Mouse (Mus musculus) kidney, embryonic 16.5 days (tissue): ENCODE measurements around the gene Casc1. TPM values are rescaled to one million over a fixed set of nuclear protein-coding genes. Genes with fewer than 3 reads are reported as not detected.
"Not testable (repeated sequence)": the region's sequence is repeated elsewhere in the genome, so short reads cannot be mapped to it uniquely, and the experiment has no call there.

Experiments
- ATAC-seq: fragments of 200-750 bp; cut with Nextera tagmentation; 2 replicates; pipeline ENCODE4 v1.8.0; 2017; ENCODE audit warnings: moderate TSS enrichment; ENCODE audit not compliant: low FRiP score, low TSS enrichment
- H3K27ac ChIP-seq: fragments of 300-500 bp; sonication (generic); 2 replicates; pipeline ENCODE4 v1.5.1; 2014; ENCODE audit warnings: low read length
- H3K27me3 ChIP-seq: fragments of 300-500 bp; sonication (generic); 2 replicates; pipeline ENCODE4 v1.6.1; 2014; ENCODE audit warnings: low read length, control low read depth, mixed read lengths; ENCODE audit not compliant: insufficient read depth
- H3K36me3 ChIP-seq: fragments of 300-500 bp; sonication (generic); 2 replicates; pipeline ENCODE4 v1.6.1; 2014; ENCODE audit warnings: low read length, control low read depth, mixed read lengths; ENCODE audit not compliant: insufficient read depth
- H3K4me1 ChIP-seq: fragments of 300-500 bp; sonication (generic); 2 replicates; pipeline ENCODE4 v1.6.1; 2014; ENCODE audit warnings: low read length, control low read depth, mixed read lengths; ENCODE audit not compliant: insufficient read depth
- H3K4me2 ChIP-seq: fragments of 300-500 bp; sonication (generic); replicated peaks from 2 replicates; pipeline ENCODE4 v1.6.1; 2014; ENCODE audit warnings: low read depth, low read length
- H3K4me3 ChIP-seq: fragments of 300-500 bp; sonication (generic); 2 replicates; pipeline ENCODE4 v1.5.1; 2014; ENCODE audit warnings: mild to moderate bottlenecking, low read length
- H3K9ac ChIP-seq: fragments of 300-500 bp; sonication (generic); replicated peaks from 2 replicates; pipeline ENCODE4 v1.6.1; 2014; ENCODE audit warnings: low read length
- H3K9me3 ChIP-seq: fragments of 300-500 bp; sonication (generic); 2 replicates; pipeline ENCODE4 v1.6.1; 2016; ENCODE audit warnings: low read length, control low read depth
- WGBS: fragments of 180-500 bp; shearing (Covaris S2); extraction: QIAGEN DNeasy Blood & Tissue Kit; methylation state at CpG from one replicate; pipeline ENCODE4 v1.1.7; 2014; 5-methylcytosine and 5-hydroxymethylcytosine counted together
- polyA plus RNA-seq: library from polyadenylated mRNA; unstranded; fragments of >200 nt; fragmentation: Nextera tagmentation; extraction: Ambion mirVana; gene quantifications from 2 replicates; pipeline ENCODE4 v1.2.1, GENCODE M21; 2015

The Casc1 gene
- polyA plus RNA-seq, 1 experiment from 2014 or later = 0.71 TPM

- Histone ChIP-seq H3K27me3 (no peaks in the 10 kb centered on the region), H3K36me3 (no peaks in the 10 kb centered on the region), H3K4me1 (no peaks in the 10 kb centered on the region), H3K9ac (no peak overlapping the region), H3K4me2 (no peak overlapping the region), H3K4me3 (no peak overlapping the region), H3K27ac (no peak overlapping the region), H3K9me3 (no peaks in the 10 kb centered on the region)
- WGBS = 89% methylated on average over 12 of the region's 12 CpGs
- no peak for ATAC-seq
These were observed 69.0 kb downstream of the Casc1 start for GRCm38 (mm10) chr6:145141827-145142226.

- WGBS = 60% methylated on average over 11 of the region's 11 CpGs
- no peak overlapping the region for H3K27ac ChIP-seq
- no peaks in the 10 kb centered on the region for H3K9me3 ChIP-seq
- no peak for ATAC-seq
- H3K4me3 ChIP-seq = no peak overlapping the region
- no peaks in the 10 kb centered on the region for H3K36me3 ChIP-seq
- H3K9ac ChIP-seq = no peak overlapping the region
- no peaks in the 10 kb centered on the region for H3K27me3 ChIP-seq
- no peak overlapping the region for H3K4me2 ChIP-seq
- peaks cover 3% of the 10 kb centered on the region for H3K4me1 ChIP-seq
These were observed 70.1 kb downstream of the Casc1 start for GRCm38 (mm10) chr6:145140706-145141105.

GRCm38 (mm10) chr6:145139776-145140475 is 70.9 kb downstream of the Casc1 start:
- H3K27ac ChIP-seq = no peak overlapping the region
- no peak overlapping the region for H3K9ac ChIP-seq
- 76% methylated on average over 11 of the region's 11 CpGs for WGBS
- peaks cover 7% of the 10 kb centered on the region for H3K4me1 ChIP-seq
- H3K4me2 ChIP-seq = no peak overlapping the region
- H3K9me3 ChIP-seq = no peaks in the 10 kb centered on the region
- no peak for ATAC-seq
- H3K4me3 ChIP-seq = no peak overlapping the region
- no peaks in the 10 kb centered on the region for H3K27me3 ChIP-seq
- H3K36me3 ChIP-seq = no peaks in the 10 kb centered on the region

DNA sequence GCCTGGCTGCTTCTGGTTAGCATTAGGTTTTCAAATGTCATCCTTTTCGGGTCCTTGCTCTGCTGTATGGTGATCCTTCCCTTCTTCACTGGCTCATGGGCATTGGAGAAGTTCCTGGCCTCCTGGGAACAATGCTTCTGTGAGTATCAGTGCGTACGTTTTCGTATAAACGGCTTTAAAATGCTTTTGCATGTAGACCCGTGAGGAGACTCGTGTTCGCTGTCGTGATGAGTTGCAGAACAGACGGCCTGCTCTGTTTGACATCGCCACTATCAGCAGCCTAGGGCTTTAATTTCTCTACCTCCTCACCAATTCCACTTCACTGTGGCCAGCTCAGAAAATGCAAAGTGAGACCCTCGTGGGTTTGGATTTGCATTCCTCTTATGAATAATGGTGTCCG is 71.6 kb downstream of the Casc1 start:
- Histone ChIP-seq H3K4me3 (no peak overlapping the region), H3K27me3 (no peaks in the 10 kb centered on the region), H3K27ac (no peak overlapping the region), H3K36me3 (no peaks in the 10 kb centered on the region), H3K9ac (no peak overlapping the region), H3K9me3 (no peaks in the 10 kb centered on the region), H3K4me2 (no peak overlapping the region), H3K4me1 (peaks cover 7% of the 10 kb centered on the region)
- 92% methylated on average over 13 of the region's 13 CpGs for WGBS
- ATAC-seq = no peak

DNA sequence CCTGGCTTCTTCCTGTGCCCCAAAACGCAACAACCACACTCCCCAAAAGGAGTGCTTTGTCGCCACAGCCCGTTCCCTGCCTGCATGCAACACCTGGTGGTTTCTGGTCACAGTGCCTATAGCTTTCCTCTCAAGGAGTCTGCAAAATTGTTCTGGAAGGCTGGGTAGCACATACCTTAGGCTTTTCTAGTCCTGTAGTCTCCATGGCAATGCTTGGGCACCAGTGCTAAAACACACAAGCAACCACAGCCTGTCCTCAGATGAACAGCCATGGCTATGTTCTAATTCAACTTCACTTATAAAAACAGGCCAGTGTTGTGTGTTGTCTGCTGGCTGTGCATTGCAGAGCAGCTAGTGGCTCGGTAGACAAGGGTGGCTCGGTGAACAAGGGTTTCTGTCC is 74.0 kb downstream of the Casc1 start:
- whole genome bisulfite sequencing = 80% methylated on average over 5 of the region's 5 CpGs
- H3K4me2 ChIP-seq = no peak overlapping the region
- H3K36me3 ChIP-seq = no peaks in the 10 kb centered on the region
- ATAC-seq = no peak
- no peak overlapping the region for H3K9ac ChIP-seq
- H3K4me3 ChIP-seq = no peak overlapping the region
- no peak overlapping the region for H3K27ac ChIP-seq
- no peaks in the 10 kb centered on the region for H3K9me3 ChIP-seq
- no peaks in the 10 kb centered on the region for H3K27me3 ChIP-seq
- H3K4me1 ChIP-seq = peaks cover 7% of the 10 kb centered on the region

DNA sequence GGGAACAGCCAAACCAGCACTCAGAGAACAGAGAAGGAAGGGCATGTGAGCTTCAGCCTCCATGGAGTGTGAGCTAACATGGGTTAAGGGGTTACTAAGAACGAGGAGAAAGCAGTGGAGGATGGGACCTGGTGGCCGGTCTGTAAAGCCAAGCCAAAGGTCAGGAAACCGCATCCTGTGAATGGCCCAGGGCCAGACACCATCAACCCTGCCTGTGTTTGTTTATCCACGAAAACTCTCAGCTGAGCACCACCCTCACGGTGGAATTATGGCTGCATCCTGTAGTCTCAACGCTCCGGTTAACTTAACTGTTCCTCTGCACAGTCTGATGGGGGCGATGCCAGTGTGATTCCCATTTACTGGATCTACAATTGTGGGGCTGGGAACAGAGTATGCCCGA is 75.0 kb downstream of the Casc1 start:
- Histone ChIP-seq H3K36me3 (no peaks in the 10 kb centered on the region), H3K27me3 (no peaks in the 10 kb centered on the region), H3K4me3 (no peak overlapping the region), H3K9ac (no peak overlapping the region), H3K27ac (no peak overlapping the region), H3K9me3 (no peaks in the 10 kb centered on the region), H3K4me2 (no peak overlapping the region), H3K4me1 (peaks cover 7% of the 10 kb centered on the region)
- ATAC-seq = no peak
- WGBS = 24% methylated on average over 9 of the region's 9 CpGs

- Histone ChIP-seq H3K4me1 (peaks cover 7% of the 10 kb centered on the region), H3K27me3 (no peaks in the 10 kb centered on the region), H3K36me3 (no peaks in the 10 kb centered on the region), H3K9me3 (no peaks in the 10 kb centered on the region), H3K4me3 (no peak overlapping the region), H3K27ac (no peak overlapping the region), H3K9ac (no peak overlapping the region), H3K4me2 (no peak overlapping the region)
- WGBS = 48% methylated on average over 3 of the region's 3 CpGs
- ATAC-seq = no peak
These were observed 75.5 kb downstream of the Casc1 start for GRCm38 (mm10) chr6:145135295-145135694.

- not testable (repeated sequence) for H3K4me1 ChIP-seq, H3K4me2 ChIP-seq, H3K9ac ChIP-seq, ATAC-seq, H3K36me3 ChIP-seq, H3K9me3 ChIP-seq, H3K27ac ChIP-seq, H3K4me3 ChIP-seq, H3K27me3 ChIP-seq
- 65% methylated on average over 5 of the region's 5 CpGs for WGBS
These were observed 77.8 kb downstream of the Casc1 start for GRCm38 (mm10) chr6:145132969-145133368.

DNA sequence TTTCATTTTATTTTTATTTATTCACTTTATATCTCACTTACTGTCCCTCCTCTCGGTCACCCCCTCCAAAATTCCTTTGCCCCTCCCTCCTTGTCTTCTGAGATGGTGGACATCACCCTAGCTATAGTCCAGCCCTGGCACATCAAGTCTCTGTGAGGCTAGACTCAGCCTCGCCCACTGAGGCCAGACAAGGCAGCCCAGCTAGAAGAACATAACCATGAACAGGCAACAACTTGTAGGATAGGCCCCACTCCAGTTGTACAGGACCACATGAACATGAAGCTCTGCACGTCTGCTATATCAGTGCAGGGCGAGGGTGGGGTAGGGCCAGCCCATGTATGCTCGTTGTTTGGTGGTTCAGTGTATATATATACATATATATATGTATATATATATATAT is 78.8 kb downstream of the Casc1 start:
- no peaks in the 10 kb centered on the region for H3K27me3 ChIP-seq
- 87% methylated on average over 5 of the region's 5 CpGs for WGBS
- 0 out of 2 replicates have a peak, but pooled peaks have one; percentile 25 for ATAC-seq
- no peak overlapping the region for H3K4me3 ChIP-seq
- peaks cover 7% of the 10 kb centered on the region for H3K4me1 ChIP-seq
- no peak overlapping the region for H3K9ac ChIP-seq
- H3K27ac ChIP-seq = no peak overlapping the region
- no peak overlapping the region for H3K4me2 ChIP-seq
- H3K9me3 ChIP-seq = no peaks in the 10 kb centered on the region
- H3K36me3 ChIP-seq = no peaks in the 10 kb centered on the region

- WGBS = 78% methylated on average over 4 of the region's 4 CpGs
- Histone ChIP-seq H3K4me2 (no peak overlapping the region), H3K27me3 (no peaks in the 10 kb centered on the region), H3K4me1 (peaks cover 11% of the 10 kb centered on the region), H3K9me3 (no peaks in the 10 kb centered on the region), H3K27ac (no peak overlapping the region), H3K36me3 (no peaks in the 10 kb centered on the region), H3K9ac (no peak overlapping the region), H3K4me3 (no peak overlapping the region)
- ATAC-seq = no peak
These were observed 81.2 kb downstream of the Casc1 start for GRCm38 (mm10) chr6:145129563-145129962.
